Mouse (Mus musculus) heart, adult 8-10 months (tissue): Measurements from ENCODE around the gene Prss40. TPM values are rescaled to one million over a fixed set of nuclear protein-coding genes. Genes with fewer than 3 reads are reported as not detected.
"Not testable (repeated sequence)": the region's sequence is repeated elsewhere in the genome, so short reads cannot be mapped to it uniquely, and the experiment has no call there.

Experiments used
- DNase-seq: peaks from one replicate; pipeline ENCODE4 v3.0.0; 2022; ENCODE audit warnings: low spot score
- total RNA-seq, 4 experiments: library from RNA; stranded (reverse); gene quantifications; 2 replicates each; pipeline ENCODE4 v1.2.4; 2022

Prss40 gene
- total RNA-seq, 4 experiments from 2014 or later, result not detected

DNA sequence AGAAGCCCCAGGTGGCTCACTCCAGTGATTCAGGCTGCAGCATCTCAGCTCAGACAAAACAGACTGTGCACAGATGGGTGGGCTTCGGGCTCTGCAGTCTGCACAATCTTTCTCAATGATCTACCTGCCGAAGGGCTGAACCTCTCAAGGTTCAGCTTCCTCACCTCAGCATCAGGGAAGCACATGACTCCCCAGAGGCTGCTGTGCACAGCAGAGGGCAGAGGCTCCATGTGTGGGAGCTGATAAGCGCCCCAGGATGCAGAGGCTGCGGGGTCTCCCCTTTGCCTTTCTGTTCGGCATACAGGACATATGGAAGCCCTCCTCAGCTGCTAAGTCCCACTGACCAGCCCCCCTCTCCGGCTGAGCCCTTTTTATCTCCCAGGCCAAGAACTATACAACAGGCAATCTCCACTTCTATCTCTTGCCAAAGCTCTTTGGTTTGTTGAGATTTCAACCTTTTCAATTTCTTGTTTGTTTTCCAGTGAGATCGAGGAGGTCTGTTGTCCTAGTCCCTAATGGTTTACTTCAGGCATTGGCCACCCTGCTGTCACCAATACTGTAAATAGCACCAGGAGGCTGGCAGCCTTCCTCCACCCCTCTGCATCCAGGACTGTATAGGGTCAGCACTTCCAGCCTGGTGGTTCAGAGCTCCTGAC is 25.6 kb downstream of the Prss40 start, which contains the start of gene Cfc1:
TSS of gene Cfc1 (plus strand) at position 606 of the 656 bp plus-strand sequence.
- DNase-seq, result not testable (repeated sequence)

- not testable (repeated sequence) for DNase-seq
Measured at GRCm38 (mm10) chr1:34534574-34534973, 26.2 kb downstream of the Prss40 start.

GRCm38 (mm10) chr1:34523647-34524046 is 37.1 kb downstream of the Prss40 start:
- no peak for DNase-seq

- DNase-seq, result no peak
Measured at GRCm38 (mm10) chr1:34522850-34523244, 37.9 kb downstream of the Prss40 start.

DNA sequence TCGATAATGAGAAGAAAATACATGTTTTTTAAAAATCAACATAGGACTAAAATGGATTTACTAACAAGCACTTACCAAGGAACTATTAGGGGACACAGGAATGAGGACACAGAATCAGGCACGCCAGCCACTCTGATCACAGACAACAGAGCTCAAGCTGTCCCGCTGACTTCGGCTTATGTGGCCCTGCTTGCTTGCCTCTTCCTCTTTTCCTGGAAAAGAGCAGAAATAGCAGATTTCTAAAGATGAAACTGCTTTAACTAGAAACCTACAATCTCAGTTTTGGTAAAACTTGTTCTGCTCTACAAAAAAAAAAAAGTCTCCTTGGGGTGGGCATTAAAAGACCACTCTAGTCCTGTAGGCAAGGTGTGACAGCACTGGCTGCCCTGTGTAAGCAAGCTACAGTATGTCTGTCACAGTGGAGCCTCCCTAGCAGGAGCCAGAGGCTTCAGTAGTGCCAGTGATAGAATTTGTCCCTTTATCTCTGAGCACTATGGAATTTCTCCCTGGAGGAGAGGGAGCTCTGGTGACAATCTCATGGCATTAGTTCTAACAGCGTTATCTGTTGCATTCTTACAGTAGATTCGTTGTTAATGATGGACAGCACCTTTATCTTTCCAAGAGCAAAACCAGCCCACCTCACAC is 38.4 kb downstream of the Prss40 start:
- no peak for DNase-seq

GRCm38 (mm10) chr1:34518259-34518658 is 42.5 kb downstream of the Prss40 start:
- DNase-seq, result no peak

DNA sequence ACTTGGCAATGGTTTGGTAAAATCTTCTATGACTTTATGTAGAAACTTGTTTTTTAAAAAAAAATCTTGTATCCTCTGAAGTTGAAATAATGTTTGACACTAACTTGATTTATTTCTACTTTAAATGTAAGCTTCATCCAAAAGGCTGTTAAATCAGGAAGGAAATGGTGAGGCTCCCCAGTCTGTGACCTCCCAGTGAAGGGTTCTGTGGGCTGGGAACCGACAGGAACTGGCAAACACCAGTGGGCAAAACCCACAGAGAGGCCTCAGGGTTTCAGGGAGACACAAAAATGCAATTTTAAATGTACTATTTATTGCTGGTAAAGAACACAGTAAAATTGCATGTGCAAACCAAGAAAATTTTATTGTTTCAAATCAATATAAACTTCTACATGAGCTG is 42.9 kb downstream of the Prss40 start:
- not testable (repeated sequence) for DNase-seq

DNA sequence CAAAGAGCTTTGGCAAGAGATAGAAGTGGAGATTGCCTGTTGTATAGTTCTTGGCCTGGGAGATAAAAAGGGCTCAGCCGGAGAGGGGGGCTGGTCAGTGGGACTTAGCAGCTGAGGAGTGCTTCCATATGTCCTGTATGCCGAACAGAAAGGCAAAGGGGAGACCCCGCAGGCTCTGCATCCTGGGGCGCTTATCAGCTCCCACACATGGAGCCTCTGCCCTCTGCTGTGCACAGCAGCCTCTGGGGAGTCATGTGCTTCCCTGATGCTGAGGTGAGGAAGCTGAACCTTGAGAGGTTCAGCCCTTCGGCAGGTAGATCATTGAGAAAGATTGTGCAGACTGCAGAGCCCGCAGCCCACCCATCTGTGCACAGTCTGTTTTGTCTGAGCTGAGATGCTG is 43.4 kb downstream of the Prss40 start:
- not testable (repeated sequence) for DNase-seq

- no peak for DNase-seq
Measured at GRCm38 (mm10) chr1:34516595-34516994, 44.1 kb downstream of the Prss40 start.

GRCm38 (mm10) chr1:34513068-34513467 is 47.7 kb downstream of the Prss40 start:
- DNase-seq, result no peak

DNA sequence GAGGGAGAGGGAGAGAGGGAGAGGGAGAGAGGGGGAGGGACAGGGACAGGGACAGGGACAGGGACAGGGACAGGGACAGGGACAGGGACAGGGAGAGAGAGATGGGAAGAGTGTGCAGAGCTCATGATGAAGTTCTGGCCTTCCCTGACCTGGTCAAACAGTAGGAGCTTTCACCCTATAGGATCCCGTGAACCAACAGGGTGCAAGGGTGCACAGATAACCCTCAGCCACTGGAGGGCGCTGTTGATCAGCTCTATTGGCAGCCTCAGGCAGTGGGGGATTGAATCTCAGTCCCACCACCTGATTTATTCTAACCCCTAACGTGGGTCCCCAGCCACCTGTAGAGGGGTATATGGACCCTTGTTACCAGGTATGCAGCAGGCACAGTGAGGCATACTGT is 49.7 kb downstream of the Prss40 start:
- DNase-seq, result no peak

- no peak for DNase-seq
Measured at GRCm38 (mm10) chr1:34510575-34510981, 50.2 kb downstream of the Prss40 start.

DNA sequence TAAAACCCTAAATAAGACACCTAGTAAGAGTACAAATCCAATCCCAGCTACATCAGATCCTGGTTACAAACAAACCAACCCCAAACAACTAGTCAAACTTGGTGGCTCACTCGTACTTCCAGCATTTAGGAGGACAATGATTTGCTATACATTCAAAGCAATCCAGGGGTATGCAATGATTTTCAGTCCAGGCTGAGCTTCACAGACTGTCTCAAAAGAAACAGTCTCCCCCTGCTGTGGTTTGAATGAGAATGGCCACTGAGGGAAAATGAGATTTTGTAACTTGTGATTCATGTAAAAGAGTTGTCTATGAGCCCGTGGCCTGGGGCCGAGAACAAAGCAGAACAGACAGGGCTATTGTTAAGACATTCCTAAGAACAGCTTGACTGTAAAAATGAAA is 52.8 kb downstream of the Prss40 start:
- no peak for DNase-seq

DNA sequence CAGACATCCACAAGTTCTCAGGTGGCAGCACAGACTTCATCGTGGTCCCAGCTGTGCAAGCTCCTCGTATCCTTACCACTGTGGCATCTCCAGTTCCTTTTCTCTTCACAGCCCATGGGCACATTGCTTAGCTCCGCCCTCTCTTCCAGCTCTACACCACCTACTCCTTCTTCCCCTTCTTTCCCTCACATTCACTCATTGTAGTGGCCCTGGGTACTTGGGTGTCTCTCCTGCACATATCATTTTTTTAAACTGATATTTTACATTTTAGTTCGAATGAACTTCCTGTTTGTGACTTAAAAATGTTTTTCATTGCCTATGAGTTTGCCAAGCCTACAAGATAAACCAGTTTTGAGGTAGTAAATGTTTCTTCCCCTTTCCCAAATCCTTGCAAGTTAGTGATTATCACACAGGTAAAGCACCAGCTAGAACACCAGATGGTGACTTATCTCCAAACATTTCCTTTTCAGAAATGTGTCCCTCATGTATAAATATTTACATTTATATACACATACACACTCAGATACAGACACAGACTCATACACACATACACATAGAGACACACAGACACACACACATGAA is 54.7 kb downstream of the Prss40 start:
- no peak for DNase-seq

DNA sequence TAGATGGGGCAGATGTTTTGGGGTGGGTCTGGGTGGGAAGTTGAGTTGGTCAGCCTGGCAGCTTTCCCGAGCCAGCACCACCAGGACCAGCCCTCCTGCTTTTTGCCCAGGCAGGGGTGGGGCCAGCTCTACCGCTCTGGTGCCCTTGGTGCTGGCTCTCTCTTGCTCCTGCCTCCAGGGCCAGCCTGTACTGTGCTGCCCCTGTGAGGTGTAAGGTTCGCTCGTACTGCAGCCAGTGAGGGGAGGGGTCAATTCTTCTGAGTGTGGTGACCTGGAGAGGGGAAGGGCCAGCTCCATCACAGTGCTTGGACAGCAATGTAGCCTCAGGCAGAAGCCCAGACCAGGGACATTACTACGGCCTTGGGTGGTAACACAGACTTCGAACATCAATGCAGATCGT is 55.4 kb downstream of the Prss40 start:
- no peak for DNase-seq

GRCm38 (mm10) chr1:34502991-34503390 is 57.8 kb downstream of the Prss40 start:
- no peak for DNase-seq

Other genes starting within 250 kb of the Prss40 start
- gene Ccdc115, start 121.3 kb downstream of the Prss40 start, total RNA-seq, result 10 to 100 TPM; 12.6 to 15.3 (median 14.8) TPM
- gene Imp4, start 121.1 kb downstream of the Prss40 start, total RNA-seq, result 10 to 100 TPM; 28.0 to 31.5 (median 30.4) TPM
- 1 to 10 TPM; 2.4 to 4.9 (median 2.7) TPM for gene Ptpn18, start 101.2 kb downstream of the Prss40 start, total RNA-seq
- under 1 TPM in 1 of 4 experiments, not detected in 3; 0.22 TPM for gene Prss39, start 62.5 kb downstream of the Prss40 start, total RNA-seq
- not detected for gene Cfc1, start 25.3 kb downstream of the Prss40 start, total RNA-seq
- not detected for gene Amer3, start 18.7 kb upstream of the Prss40 start, total RNA-seq